Mouse (Mus musculus) E14TG2a.4 (cell line): ENCODE results near the gene Hdac10.
A peak's percentile ranks its signal among the peaks of the same experiment; 100 is the strongest.

ENCODE experiments used
- H3K27me3 ChIP-seq: 2 replicates; pipeline ENCODE4 v1.6.1; 2014; ENCODE audit warnings: low read length, control low read depth; ENCODE audit not compliant: insufficient read depth
- H3K36me3 ChIP-seq: 2 replicates; pipeline ENCODE4 v1.6.1; 2014; ENCODE audit warnings: low read length, control low read depth; ENCODE audit not compliant: insufficient read depth
- H3K4me1 ChIP-seq: replicated peaks from 2 replicates; pipeline ENCODE4 v1.6.1; 2014; ENCODE audit warnings: low read depth, low read length, control low read depth
- H3K4me3 ChIP-seq: replicated peaks from 2 replicates; pipeline ENCODE4 v1.5.1; 2014; ENCODE audit warnings: mild to moderate bottlenecking, low read length
- H3K9me3 ChIP-seq: 2 replicates; pipeline ENCODE4 v1.6.1; 2014; ENCODE audit warnings: low read length, control low read depth
- CTCF ChIP-seq: conservative IDR thresholded peaks from 2 replicates; pipeline ENCODE4 v1.5.1; 2014; ENCODE audit warnings: low read length
- NANOG ChIP-seq: IDR thresholded peaks from 2 replicates; pipeline ENCODE4 v1.6.1; 2014; ENCODE audit warnings: borderline replicate concordance, low read length, mixed read lengths
- POU5F1 ChIP-seq: IDR thresholded peaks from 2 replicates; pipeline ENCODE4 v1.6.1; 2014; ENCODE audit warnings: low read length, borderline replicate concordance

Hdac10 gene

GRCm38 (mm10) chr15:89123595-89123994 lies 4.9 kb downstream of the Hdac10 start:
- peak; percentile 21; the same call in 1 of the 2 replicates for TF ChIP-seq CTCF
- no peak for TF ChIP-seq POU5F1

DNA sequence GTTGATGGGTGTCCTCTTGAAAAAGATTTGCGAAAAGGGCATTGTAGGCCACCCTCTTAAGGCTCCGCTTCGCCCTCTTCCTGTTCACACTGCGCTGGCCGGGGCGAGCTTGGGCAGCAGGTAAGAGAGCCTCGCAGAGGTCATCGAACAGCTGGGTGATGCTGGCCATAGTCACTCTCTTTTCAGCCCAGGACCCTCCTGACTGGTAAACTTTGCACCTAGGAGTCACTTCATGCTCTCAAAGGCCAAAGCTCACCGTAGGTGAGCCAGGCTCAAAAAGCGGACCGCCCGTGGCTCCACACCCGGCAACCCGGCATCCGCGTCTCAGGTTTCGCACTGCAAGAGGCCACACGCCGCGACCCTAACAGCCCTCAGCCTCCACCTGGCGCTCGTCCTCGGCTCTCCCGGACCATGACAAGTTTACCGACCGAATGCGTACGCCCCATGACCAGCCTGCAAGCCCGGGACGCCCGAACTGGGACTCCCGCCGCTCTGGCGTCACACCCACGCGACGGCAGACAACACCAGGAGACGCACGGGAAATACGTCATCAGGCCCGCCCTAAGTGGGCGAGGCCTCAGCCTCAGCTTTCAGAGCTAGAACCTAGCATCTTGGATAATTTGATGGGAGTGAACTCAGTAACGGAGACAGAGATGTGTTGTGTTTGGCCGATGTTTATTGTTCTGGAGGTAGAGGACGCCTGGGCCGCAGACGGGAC lies 5.7 kb downstream of the Hdac10 start, which contains the start of gene Tubgcp6:
Gene Tubgcp6, minus strand, starts transcription at position 464 of the 718 bp plus-strand sequence.
- Histone ChIP-seq H3K9me3 (no peaks in the 10 kb centered on the region), H3K4me1 (peaks cover 58% of the 10 kb centered on the region), H3K4me3 (peak within 1 kb of the TSS; percentile 98), H3K36me3 (peaks cover 41% of the 10 kb centered on the region), H3K27me3 (peaks cover 8% of the 10 kb centered on the region; the same call in 1 of the 2 replicates)
- TF ChIP-seq POU5F1 (no peak), CTCF (no peak), NANOG (no peak)

More at GRCm38 (mm10) chr15:89123595-89123994, 4.9 kb downstream of the Hdac10 start:
- Histone ChIP-seq H3K27me3 (peaks cover 8% of the 10 kb centered on the region; the same call in 1 of the 2 replicates), H3K4me1 (peaks cover 64% of the 10 kb centered on the region), H3K36me3 (peaks cover 33% of the 10 kb centered on the region), H3K4me3 (peak overlapping the region; percentile 98), H3K9me3 (no peaks in the 10 kb centered on the region)

DNA sequence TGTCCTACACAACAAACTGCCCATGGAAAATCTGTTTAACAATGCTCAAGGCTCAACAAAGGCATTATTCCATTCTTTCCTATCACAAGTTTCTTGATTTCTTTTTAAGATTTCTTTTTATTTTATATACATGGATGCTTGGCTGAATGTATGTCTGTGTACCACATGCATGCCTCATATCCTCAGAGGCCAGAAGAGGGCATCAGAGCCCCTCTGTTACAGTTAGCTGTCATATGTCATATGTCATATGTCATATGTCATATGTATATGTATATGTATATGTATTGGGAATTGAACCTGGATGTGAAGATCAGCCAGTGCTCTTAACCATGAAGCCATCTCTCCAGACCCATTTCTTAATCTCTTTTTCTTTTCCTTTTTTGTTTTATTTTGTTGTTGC lies 10.5 kb downstream of the Hdac10 start:
- TF ChIP-seq CTCF = no peak
- TF ChIP-seq NANOG = no peak
- no peak for TF ChIP-seq POU5F1
- no peak overlapping the region for H3K4me3 ChIP-seq
- no peaks in the 10 kb centered on the region for H3K9me3 ChIP-seq
- H3K36me3 ChIP-seq = peaks cover 84% of the 10 kb centered on the region
- no peaks in the 10 kb centered on the region for H3K27me3 ChIP-seq
- peaks cover 33% of the 10 kb centered on the region for H3K4me1 ChIP-seq

GRCm38 (mm10) chr15:89110147-89110546 lies 18.4 kb downstream of the Hdac10 start:
- Histone ChIP-seq H3K36me3 (peaks cover 98% of the 10 kb centered on the region), H3K4me3 (no peak overlapping the region), H3K27me3 (no peaks in the 10 kb centered on the region), H3K4me1 (peaks cover 13% of the 10 kb centered on the region), H3K9me3 (no peaks in the 10 kb centered on the region)
- TF ChIP-seq POU5F1 (no peak), NANOG (no peak)

- Histone ChIP-seq H3K36me3 (peaks cover 100% of the 10 kb centered on the region), H3K27me3 (no peaks in the 10 kb centered on the region), H3K9me3 (no peaks in the 10 kb centered on the region), H3K4me1 (peaks cover 17% of the 10 kb centered on the region), H3K4me3 (no peak overlapping the region)
- TF ChIP-seq POU5F1 (no peak), NANOG (no peak), CTCF (no peak)
Measured at GRCm38 (mm10) chr15:89106976-89107375, 21.5 kb downstream of the Hdac10 start.

- H3K27me3 ChIP-seq = no peaks in the 10 kb centered on the region
- TF ChIP-seq NANOG (no peak), POU5F1 (no peak), CTCF (no peak)
- H3K36me3 ChIP-seq = peaks cover 100% of the 10 kb centered on the region
- peaks cover 17% of the 10 kb centered on the region for H3K4me1 ChIP-seq
- no peaks in the 10 kb centered on the region for H3K9me3 ChIP-seq
- H3K4me3 ChIP-seq = no peak overlapping the region
Measured at GRCm38 (mm10) chr15:89106073-89106472, 22.4 kb downstream of the Hdac10 start.

DNA sequence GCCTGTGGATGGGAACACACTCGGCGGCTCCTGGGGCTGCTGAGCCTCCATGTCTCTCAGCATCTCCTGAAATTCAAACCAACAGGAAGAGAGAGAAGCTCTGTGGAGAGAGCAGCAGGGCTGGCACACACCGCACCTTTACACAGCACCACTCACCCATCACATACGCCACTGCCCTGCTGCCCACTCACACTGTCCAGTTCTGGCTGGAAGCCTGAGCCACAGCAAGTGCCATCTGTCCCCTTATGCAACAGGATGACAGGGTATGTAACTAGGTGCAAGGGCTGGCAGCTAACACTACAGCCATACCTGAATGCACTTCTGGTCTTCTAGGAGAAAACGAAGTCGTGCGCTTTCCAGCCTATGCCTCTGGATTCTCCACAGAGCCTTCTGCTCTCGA lies 24.1 kb downstream of the Hdac10 start:
- peaks cover 100% of the 10 kb centered on the region for H3K36me3 ChIP-seq
- peaks cover 3% of the 10 kb centered on the region for H3K4me1 ChIP-seq
- no peaks in the 10 kb centered on the region for H3K9me3 ChIP-seq
- H3K27me3 ChIP-seq = no peaks in the 10 kb centered on the region
- H3K4me3 ChIP-seq = no peak overlapping the region
- TF ChIP-seq NANOG (no peak), POU5F1 (no peak), CTCF (no peak)

DNA sequence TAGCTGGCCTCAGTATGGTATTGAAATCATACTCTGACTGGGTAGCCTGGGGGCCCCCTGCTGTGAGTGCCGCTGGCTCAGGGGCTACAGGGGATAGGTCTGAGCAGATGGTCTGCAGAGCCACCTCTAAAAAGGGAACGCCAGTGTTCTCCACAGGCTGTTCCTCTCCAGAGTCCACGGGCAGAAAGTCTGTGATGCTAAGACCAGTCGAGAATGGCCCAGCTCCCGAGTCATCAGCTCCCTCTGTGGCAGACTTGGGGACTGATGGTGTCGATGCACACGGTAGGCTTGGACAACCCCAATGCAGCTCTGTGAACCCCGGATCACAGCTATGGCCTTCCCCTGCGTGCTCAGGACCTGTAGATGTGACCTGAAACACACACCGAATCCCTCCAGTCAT lies 24.6 kb downstream of the Hdac10 start:
- H3K27me3 ChIP-seq = no peaks in the 10 kb centered on the region
- H3K4me3 ChIP-seq = no peak overlapping the region
- TF ChIP-seq CTCF (no peak), POU5F1 (no peak), NANOG (no peak)
- peaks cover 3% of the 10 kb centered on the region for H3K4me1 ChIP-seq
- no peaks in the 10 kb centered on the region for H3K9me3 ChIP-seq
- peaks cover 100% of the 10 kb centered on the region for H3K36me3 ChIP-seq
